Mouse (Mus musculus) layer of hippocampus, postnatal 36 days (tissue): ENCODE results near the gene Angpt4. TPM values are rescaled to one million over a fixed set of nuclear protein-coding genes. Genes with fewer than 3 reads are reported as not detected.

ENCODE experiments used
- DNase-seq, 2 experiments: peaks; one replicate each; pipeline ENCODE4 v3.0.0; 2022
- microRNA-seq, 2 experiments: library from miRNA; unstranded; fragments of <30 nt; microRNA quantifications; one replicate each; pipeline ENCODE4 v1.2.0; 2021
- total RNA-seq, 2 experiments: library from RNA; stranded (reverse); gene quantifications; 2 replicates each; pipeline ENCODE4 v1.2.3; 2021

The Angpt4 gene
- total RNA-seq, 2 experiments from 2014 or later = 0.15 to 0.25 TPM

- no peak for DNase-seq
Observed at GRCm38 (mm10) chr2:151984019-151984418, 73.0 kb downstream of the Angpt4 start.

- DNase-seq = no peak
Observed at GRCm38 (mm10) chr2:151985426-151986172, 74.6 kb downstream of the Angpt4 start.

- DNase-seq = no peak
Observed at GRCm38 (mm10) chr2:151986958-151987357, 75.9 kb downstream of the Angpt4 start.

GRCm38 (mm10) chr2:151988978-151989377, 78.0 kb downstream of the Angpt4 start:
- no peak for DNase-seq

GRCm38 (mm10) chr2:151990985-151991394, 80.0 kb downstream of the Angpt4 start:
- DNase-seq = no peak

- no peak for DNase-seq
Observed at GRCm38 (mm10) chr2:151991446-151991845, 80.4 kb downstream of the Angpt4 start.

GRCm38 (mm10) chr2:151994350-151995122, 83.5 kb downstream of the Angpt4 start:
- peak; percentile 65 to 75 for DNase-seq

Small RNA genes lying within 50 kb of the gene (microRNA-seq; reads per million reads assigned to microRNA genes)
- 0 reads per million in 2 experiments for gene Mir1953

Other genes with a start within 250 kb of the Angpt4 start
- under 1 TPM; 0.61 to 0.95 TPM for gene Rad21l, start 242.7 kb upstream of the Angpt4 start, total RNA-seq
- gene Tmem74b, start 209.2 kb upstream of the Angpt4 start, total RNA-seq = 1 to 10 TPM; 4.4 to 4.8 TPM
- gene Psmf1, start 167.0 kb upstream of the Angpt4 start, total RNA-seq = 10 to 100 TPM; 31.3 to 33.7 TPM
- not detected for gene Rspo4, start 68.3 kb upstream of the Angpt4 start, total RNA-seq
- 1 to 10 TPM; 7.2 to 7.4 TPM for gene Fam110a, start 69.0 kb downstream of the Angpt4 start, total RNA-seq
- 1 to 10 TPM; 2.8 to 3.0 TPM for gene Slc52a3, start 85.3 kb downstream of the Angpt4 start, total RNA-seq
- gene Scrt2, start 170.3 kb downstream of the Angpt4 start, total RNA-seq = 10 to 100 TPM; 25.1 to 27.1 TPM
- gene Srxn1, start 194.3 kb downstream of the Angpt4 start, total RNA-seq = 10 to 100 TPM; 71.6 to 77.6 TPM
- gene Tcf15, start 232.4 kb downstream of the Angpt4 start, total RNA-seq = 1 to 10 TPM; 2.9 to 4.3 TPM